Mouse (Mus musculus): ENCODE data around the gene Rab26.

DNA sequence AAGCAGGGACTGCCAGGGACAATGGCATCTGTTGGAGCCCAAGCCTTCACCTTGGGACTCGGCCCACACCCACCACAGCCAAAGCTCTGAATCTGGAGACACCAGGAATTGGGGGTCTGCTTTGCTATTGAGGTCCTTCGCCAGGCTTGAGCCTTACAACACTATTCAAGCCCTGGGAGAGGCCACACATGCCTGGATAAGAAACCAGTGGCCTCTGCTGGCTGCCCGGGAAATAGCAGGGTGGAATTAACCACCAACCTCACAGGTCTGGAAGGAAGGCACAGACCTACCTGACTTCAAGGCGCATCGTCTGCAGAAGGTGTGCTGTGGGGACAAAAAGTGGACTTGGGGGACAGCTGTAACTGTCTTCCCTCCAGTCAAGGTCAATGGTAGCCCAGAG, 20.4 kb downstream of the Rab26 start:
- TF ChIP-seq CTCF (IDR thresholded peaks at IDR 0.05; ENCODE audit: low read depth) (peak; percentile 82), EP300 (optimal IDR thresholded peaks at IDR 0.05) (no peak)

Data from stomach, postnatal 0 days (tissue).